Mouse (Mus musculus) right cerebral cortex, postnatal 36 days (tissue): ENCODE data around the gene Gcn1l1.

Experiments used
- DNase-seq, 2 experiments: peaks; one replicate each; pipeline ENCODE4 v3.0.0; 2022; ENCODE audit warnings: low spot score in 2 of 2, mixed read lengths in 1 of 2

Gcn1l1 gene

GRCm38 (mm10) chr5:115656677-115657076 is 91.6 kb downstream of the Gcn1l1 start:
- DNase-seq = no peak

- DNase-seq = no peak
Measured at GRCm38 (mm10) chr5:115657234-115657633, 92.2 kb downstream of the Gcn1l1 start.

GRCm38 (mm10) chr5:115658352-115658751 is 93.3 kb downstream of the Gcn1l1 start:
- no peak for DNase-seq

- no peak for DNase-seq
Measured at GRCm38 (mm10) chr5:115662658-115663057, 97.6 kb downstream of the Gcn1l1 start.

GRCm38 (mm10) chr5:115666366-115667065 is 101.5 kb downstream of the Gcn1l1 start:
- no peak for DNase-seq

GRCm38 (mm10) chr5:115667210-115667609 is 102.2 kb downstream of the Gcn1l1 start:
- DNase-seq = no peak

GRCm38 (mm10) chr5:115667894-115668293 is 102.8 kb downstream of the Gcn1l1 start:
- DNase-seq = no peak

- DNase-seq = no peak
Measured at GRCm38 (mm10) chr5:115668986-115669385, 103.9 kb downstream of the Gcn1l1 start.

- DNase-seq = no peak
Measured at GRCm38 (mm10) chr5:115669974-115670373, 104.9 kb downstream of the Gcn1l1 start.

- no peak for DNase-seq
Measured at GRCm38 (mm10) chr5:115670406-115670805, 105.4 kb downstream of the Gcn1l1 start.

GRCm38 (mm10) chr5:115671846-115672245 is 106.8 kb downstream of the Gcn1l1 start:
- no peak for DNase-seq
